Mouse (Mus musculus) kidney, adult 2 months (tissue): Measurements from ENCODE around the gene Cox8a. TPM values are rescaled to one million over a fixed set of nuclear protein-coding genes. Genes with fewer than 3 reads are reported as not detected.

Experiments
- DNase-seq: peaks from one replicate; pipeline ENCODE4 v3.0.0; 2021
- H3K27ac ChIP-seq: fragments of 200-500 bp; 2 replicates; pipeline ENCODE4 v1.5.1; 2012; ENCODE audit warnings: low read depth, low read length, control low read depth, inconsistent platforms; ENCODE audit not compliant: insufficient read depth
- H3K27me3 ChIP-seq: fragments of 200-500 bp; replicated peaks from 2 replicates; pipeline ENCODE4 v1.6.1; 2012; ENCODE audit warnings: mild to moderate bottlenecking, moderate library complexity, low read length, inconsistent platforms; ENCODE audit not compliant: control insufficient read depth, insufficient read depth
- H3K36me3 ChIP-seq: fragments of 200-500 bp; 2 replicates; pipeline ENCODE4 v1.6.1; 2012; ENCODE audit warnings: mild to moderate bottlenecking, moderate library complexity, low read length, inconsistent platforms; ENCODE audit not compliant: control insufficient read depth, insufficient read depth
- H3K4me1 ChIP-seq: fragments of 200-500 bp; 2 replicates; pipeline ENCODE4 v1.6.1; 2011; ENCODE audit warnings: low read length; ENCODE audit not compliant: control insufficient read depth, insufficient read depth
- H3K4me3 ChIP-seq: fragments of 200-500 bp; 2 replicates; pipeline ENCODE4 v1.5.1; 2011; ENCODE audit warnings: mild to moderate bottlenecking, low read depth, low read length, control low read depth; ENCODE audit not compliant: insufficient read depth
- CTCF ChIP-seq: fragments of 200-500 bp; conservative IDR thresholded peaks from 2 replicates; pipeline ENCODE4 v1.5.1; 2011; ENCODE audit warnings: low read depth, mild to moderate bottlenecking, control low read depth, low read length, moderate library complexity, mixed read lengths; ENCODE audit not compliant: insufficient read depth, insufficient read length
- POLR2A ChIP-seq: fragments of 200-500 bp; IDR thresholded peaks from one replicate; pipeline ENCODE4 v1.6.1; 2011; ENCODE audit warnings: low read depth, low read length, control low read depth
- WGBS: fragments of 180-500 bp; shearing (Covaris S2); methylation state at CpG from one replicate; pipeline ENCODE4 v1.1.7; 2018; 5-methylcytosine and 5-hydroxymethylcytosine counted together
- polyA plus RNA-seq: library from polyadenylated mRNA; depleted of rRNA; stranded (reverse); fragments of >200 nt; gene quantifications from 2 replicates; pipeline ENCODE4 v1.2.3, GENCODE M21; 2012; rRNA removed

The Cox8a gene
- 3,607 and 3,750 TPM in 2 replicates for polyA plus RNA-seq

DNA sequence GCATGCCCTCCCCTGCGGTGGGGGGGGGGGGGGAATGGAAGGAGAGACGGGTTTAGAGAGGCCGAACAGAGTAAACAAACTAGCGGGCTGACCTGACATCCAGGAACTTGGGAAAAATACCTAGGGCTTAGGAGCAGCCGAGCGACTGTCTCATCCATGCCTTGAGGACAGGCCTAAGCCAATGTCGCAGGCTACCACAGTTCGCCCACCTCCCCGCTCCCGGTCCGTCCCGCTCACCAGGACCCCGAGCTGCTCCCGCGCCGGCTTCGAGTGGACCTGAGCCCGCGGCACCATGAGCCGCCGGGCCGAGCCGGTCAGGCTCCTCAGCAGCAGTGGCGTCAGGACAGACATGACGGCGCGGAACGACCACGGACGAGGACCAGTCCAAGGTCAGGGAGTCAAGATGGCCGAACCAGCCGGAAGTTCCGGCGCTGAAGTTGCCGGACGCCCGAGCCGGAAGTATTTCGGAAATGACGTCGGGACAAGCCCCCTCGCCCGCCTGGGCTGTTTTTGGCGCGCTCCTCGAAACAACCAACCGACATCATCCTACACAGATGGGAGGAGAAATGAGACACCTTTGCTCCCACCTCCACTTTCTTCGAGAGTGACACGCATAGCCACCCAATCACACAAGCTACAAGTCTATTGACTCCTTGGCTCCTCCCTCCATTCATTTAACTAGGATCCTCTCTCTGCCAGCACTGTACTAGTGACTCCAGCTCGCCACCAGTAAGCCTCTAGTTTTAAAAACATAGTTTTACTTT, at the start of gene Cox8a:
TSS of gene Cox8a (minus strand) at position 455 of the 764 bp plus-strand sequence.
- H3K27me3 ChIP-seq: no peaks in the 10 kb centered on the region
- WGBS: under 1% methylated on average over 50 of the region's 50 CpGs
- H3K4me3 ChIP-seq: peak within 1 kb of the TSS; percentile 90
- peak within 1 kb of the TSS; percentile 99 for H3K27ac ChIP-seq
- DNase-seq: peak; percentile 99
- H3K36me3 ChIP-seq: peaks cover 3% of the 10 kb centered on the region; the same call in 1 of the 2 replicates
- H3K4me1 ChIP-seq: peaks cover 26% of the 10 kb centered on the region
- no peak for TF ChIP-seq CTCF
- TF ChIP-seq POLR2A: peak; percentile 89

DNA sequence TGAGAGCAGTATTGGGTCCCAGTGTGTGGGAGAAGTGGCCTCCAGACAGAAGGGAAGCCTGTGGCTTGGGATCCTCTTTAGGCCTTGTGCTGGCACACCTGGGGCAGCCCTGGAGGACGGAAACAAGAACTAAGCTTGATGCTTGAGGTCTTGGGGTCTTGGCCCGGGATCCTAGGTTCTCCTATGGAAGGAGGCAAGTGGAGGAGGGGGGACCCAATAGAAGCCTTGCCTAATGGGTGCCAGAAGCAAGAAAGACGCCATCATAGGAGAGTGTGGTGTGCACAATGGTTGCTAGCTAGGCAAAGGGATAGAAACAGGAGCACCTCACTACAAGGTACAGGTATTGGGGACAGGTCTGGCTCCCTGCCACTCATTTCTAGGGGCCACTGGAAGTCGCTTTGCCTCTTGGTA, 49.0 kb upstream of the Cox8a start:
- no peak overlapping the region for H3K27ac ChIP-seq
- no peaks in the 10 kb centered on the region for H3K27me3 ChIP-seq
- WGBS: 80% methylated on average over 4 of the region's 4 CpGs
- DNase-seq: no peak
- no peak overlapping the region for H3K4me3 ChIP-seq
- peaks cover 6% of the 10 kb centered on the region; the same call in 1 of the 2 replicates for H3K4me1 ChIP-seq
- TF ChIP-seq CTCF (no peak), POLR2A (no peak)
- H3K36me3 ChIP-seq: no peaks in the 10 kb centered on the region

DNA sequence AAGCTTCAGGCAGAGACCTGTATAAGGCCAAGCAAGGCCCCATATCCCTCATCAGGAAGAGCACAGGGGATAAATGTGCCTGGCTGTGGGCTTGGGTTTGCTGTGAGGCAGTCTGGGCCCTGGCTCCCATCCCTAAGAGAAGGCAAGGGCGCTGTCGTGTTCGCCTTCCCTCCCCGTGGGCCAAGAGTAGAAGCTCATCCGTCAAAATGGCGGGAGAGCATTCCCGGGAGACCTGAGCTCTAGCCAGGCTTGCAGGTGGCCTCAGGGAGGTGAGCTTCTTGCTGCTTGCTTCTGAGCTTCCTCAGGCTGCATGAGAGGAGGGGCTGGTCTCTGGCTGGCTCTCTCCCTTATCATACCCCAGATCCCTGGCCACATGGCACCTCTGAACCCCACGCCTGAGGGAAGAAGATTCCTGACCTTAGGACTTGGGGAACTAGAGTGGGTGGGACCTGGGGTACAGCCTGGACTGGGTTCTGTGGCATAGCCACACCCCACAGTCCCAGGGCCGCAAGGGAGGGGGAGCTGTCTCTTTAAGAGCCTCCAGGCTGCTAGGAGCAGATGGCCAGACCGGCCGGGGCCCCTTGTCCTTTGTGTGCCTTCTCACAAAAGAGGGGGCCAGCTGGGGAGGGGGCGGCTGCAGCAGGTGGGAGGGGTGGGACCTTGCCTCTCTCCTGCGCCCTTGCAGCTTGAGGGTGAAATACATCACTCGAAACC, 48.2 kb upstream of the Cox8a start:
- 56% methylated on average over 14 of the region's 14 CpGs for WGBS
- no peaks in the 10 kb centered on the region for H3K36me3 ChIP-seq
- no peak overlapping the region for H3K4me3 ChIP-seq
- no peak for DNase-seq
- H3K27me3 ChIP-seq: no peaks in the 10 kb centered on the region
- peaks cover 6% of the 10 kb centered on the region; the same call in 1 of the 2 replicates for H3K4me1 ChIP-seq
- H3K27ac ChIP-seq: no peak overlapping the region
- TF ChIP-seq POLR2A: no peak

DNA sequence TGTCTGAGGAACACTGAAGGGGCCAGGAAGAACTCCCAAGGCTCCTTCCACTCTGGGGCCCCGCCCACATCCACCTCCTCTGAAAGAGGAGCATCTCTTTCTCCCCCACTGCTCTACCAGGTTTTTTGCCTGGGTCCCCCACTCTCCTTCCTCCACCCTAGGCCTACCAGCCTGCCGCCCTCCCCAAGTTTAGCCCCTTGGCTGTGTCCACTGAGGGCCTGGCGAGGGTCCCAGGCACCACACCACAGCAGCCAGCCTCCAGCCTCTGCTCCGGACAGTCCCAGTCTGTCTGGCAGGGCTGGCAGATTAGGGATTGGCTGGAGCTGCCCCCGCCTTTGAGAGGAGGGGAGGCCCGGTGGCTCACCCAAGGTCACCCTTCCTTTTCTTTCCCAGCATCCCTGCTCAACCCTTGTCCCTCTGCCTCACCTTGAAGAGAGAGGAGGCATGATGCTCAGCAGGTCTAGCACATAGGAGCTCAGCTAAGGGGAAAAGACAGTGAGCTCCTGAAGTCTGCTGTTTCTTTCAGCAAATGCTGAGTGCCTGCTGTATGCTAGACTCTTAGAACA, 47.4 kb upstream of the Cox8a start:
- Histone ChIP-seq H3K27ac (no peak overlapping the region), H3K4me1 (peaks cover 6% of the 10 kb centered on the region; the same call in 1 of the 2 replicates)
- DNase-seq: peak; percentile 58

DNA sequence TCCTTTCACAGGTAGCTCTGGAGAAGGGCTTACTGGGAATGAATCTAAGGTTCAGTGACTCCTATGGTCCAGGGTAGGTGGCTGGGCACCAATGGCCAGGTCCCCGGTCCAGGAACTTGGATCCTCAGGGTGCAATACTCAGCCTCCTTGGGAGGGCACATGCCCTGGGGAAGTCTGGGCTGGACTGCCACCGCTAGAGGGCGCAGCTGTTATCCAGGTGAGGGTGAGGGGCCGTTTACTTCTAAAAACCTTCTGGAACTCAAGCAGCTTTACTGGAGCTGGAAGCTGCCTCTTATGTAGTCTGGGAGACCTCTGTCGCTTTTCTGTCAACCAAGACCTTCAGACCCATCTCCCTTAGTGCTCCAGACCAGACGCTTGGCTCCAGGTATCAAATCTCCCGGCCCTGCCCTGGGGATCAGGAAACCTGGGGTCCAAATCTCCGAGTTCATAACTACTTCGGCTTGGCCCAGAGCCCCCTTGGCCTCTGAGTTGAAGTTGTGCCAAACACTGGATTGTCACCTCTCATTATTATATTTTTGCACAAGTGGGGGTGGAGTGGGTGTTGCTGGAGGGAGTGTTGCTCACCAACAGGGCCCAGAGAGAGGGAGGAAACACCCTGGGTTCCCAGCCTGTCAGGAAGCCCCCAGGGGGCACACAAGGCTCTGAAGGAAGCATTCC, 46.8 kb upstream of the Cox8a start:
- Histone ChIP-seq H3K4me3 (no peak overlapping the region), H3K4me1 (peaks cover 3% of the 10 kb centered on the region; the same call in 1 of the 2 replicates), H3K36me3 (no peaks in the 10 kb centered on the region), H3K27me3 (no peaks in the 10 kb centered on the region), H3K27ac (no peak overlapping the region)
- peak; percentile 84 for DNase-seq
- WGBS: 18% methylated on average over 9 of the region's 9 CpGs
- TF ChIP-seq CTCF: peak; percentile 88
- no peak for TF ChIP-seq POLR2A

More for the DNA sequence above, 47.4 kb upstream of the Cox8a start:
- H3K4me3 ChIP-seq: no peak overlapping the region
- no peaks in the 10 kb centered on the region for H3K27me3 ChIP-seq
- TF ChIP-seq POLR2A (no peak), CTCF (no peak)
- 38% methylated on average over 6 of the region's 6 CpGs for whole genome bisulfite sequencing
- no peaks in the 10 kb centered on the region for H3K36me3 ChIP-seq

DNA sequence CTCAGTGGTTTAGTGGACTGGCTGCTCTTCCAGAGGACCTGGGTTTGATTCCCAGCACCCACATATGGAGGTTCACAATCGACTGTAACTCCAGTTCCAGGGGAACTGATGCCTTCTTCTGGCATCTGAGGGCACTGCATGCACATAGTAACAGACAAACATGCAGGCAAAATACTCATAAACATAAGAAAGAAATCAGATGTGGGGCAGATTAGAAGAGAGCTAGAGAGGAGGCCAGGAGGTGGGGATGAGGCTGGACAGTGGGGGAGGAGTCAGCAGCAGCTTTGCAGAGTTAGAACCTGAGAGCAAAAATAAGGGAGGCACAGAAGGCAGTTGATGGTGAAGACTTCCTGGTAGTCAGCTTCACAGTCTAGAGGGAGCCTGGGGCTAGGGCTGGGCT, 45.2 kb upstream of the Cox8a start:
- 97% methylated on average over 1 of the region's 1 CpGs for WGBS
- Histone ChIP-seq H3K4me1 (no peaks in the 10 kb centered on the region), H3K4me3 (no peak overlapping the region), H3K27me3 (no peaks in the 10 kb centered on the region), H3K27ac (no peak overlapping the region), H3K36me3 (no peaks in the 10 kb centered on the region)
- TF ChIP-seq POLR2A (no peak), CTCF (no peak)
- DNase-seq: no peak

DNA sequence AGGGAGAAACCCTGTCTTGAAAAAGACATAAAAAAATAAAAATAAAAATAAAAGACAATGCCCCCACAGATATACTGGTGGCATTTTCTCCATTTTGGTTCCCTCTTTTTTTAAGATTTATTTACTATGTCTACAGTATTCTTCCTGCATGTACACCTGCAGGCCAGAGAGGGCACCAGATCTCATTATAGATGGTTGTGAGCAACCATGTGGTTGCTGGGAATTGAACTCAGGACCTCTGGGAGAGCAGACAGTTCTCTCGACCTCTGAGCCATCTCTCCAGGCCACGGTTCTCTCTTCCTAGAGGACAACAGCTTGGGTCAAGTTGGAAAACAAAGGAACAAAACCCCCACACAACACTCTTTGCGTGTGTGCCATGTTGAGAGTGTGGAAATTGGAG, 44.5 kb upstream of the Cox8a start:
- Histone ChIP-seq H3K27me3 (no peaks in the 10 kb centered on the region), H3K36me3 (no peaks in the 10 kb centered on the region), H3K4me1 (no peaks in the 10 kb centered on the region), H3K27ac (no peak overlapping the region), H3K4me3 (no peak overlapping the region)
- 95% methylated on average over 3 of the region's 3 CpGs for WGBS
- no peak for DNase-seq
- TF ChIP-seq POLR2A (no peak), CTCF (no peak)
